Mouse (Mus musculus) T-cell, adult 66 days (primary cell): ENCODE measurements around the gene Wdr73. TPM values are rescaled to one million over a fixed set of nuclear protein-coding genes. Genes with fewer than 3 reads are reported as not detected.

Experiments used
- total RNA-seq, 2 experiments: library from RNA; stranded (reverse); gene quantifications; 3 replicates in 1 of 2; 4 replicates in 1 of 2; pipeline ENCODE4 v1.2.4; 2023

The Wdr73 gene
- 10 to 100 TPM; 20.2 to 20.9 TPM for total RNA-seq

GRCm38 (mm10) chr7:80900944-80901501, at the start of gene Wdr73:
Gene Wdr73, minus strand, starts transcription at chr7:80901269.

GRCm38 (mm10) chr7:80947445-80948350, 46.6 kb upstream of the Wdr73 start, which contains the start of gene Sec11a:
Gene Sec11a, minus strand, starts transcription at chr7:80947780.

GRCm38 (mm10) chr7:80904921-80905515, 3.9 kb upstream of the Wdr73 start, which contains the start of gene Nmb:
Gene Nmb, minus strand, starts transcription at chr7:80905076.

GRCm38 (mm10) chr7:80860729-80861274, 40.3 kb downstream of the Wdr73 start, which contains the start of gene Zscan2:
Gene Zscan2, plus strand, starts transcription at chr7:80860920.

Other genes starting within 250 kb of the Wdr73 start
- gene Crtc3, start 212.4 kb downstream of the Wdr73 start, total RNA-seq, result 10 to 100 TPM; 63.4 to 69.8 TPM
- gene Iqgap1, start 75.3 kb downstream of the Wdr73 start, total RNA-seq, result 100 to 1,000 TPM; 232 to 249 TPM
- 10 to 100 TPM; 19.9 to 27.0 TPM for gene Zscan2, start 40.3 kb downstream of the Wdr73 start, total RNA-seq
- gene Nmb, start 3.8 kb upstream of the Wdr73 start, total RNA-seq, result 10 to 100 TPM; 31.5 to 32.4 TPM
- 100 to 1,000 TPM; 138 to 152 TPM for gene Sec11a, start 46.5 kb upstream of the Wdr73 start, total RNA-seq
- gene Zfp592, start 92.4 kb upstream of the Wdr73 start, total RNA-seq, result 10 to 100 TPM; 79.2 to 89.6 TPM
- gene Alpk3, start 156.3 kb upstream of the Wdr73 start, total RNA-seq, result under 1 TPM; 0.32 to 0.62 TPM
- gene Slc28a1, start 213.5 kb upstream of the Wdr73 start, total RNA-seq, result not detected